Mouse (Mus musculus) embryonic fibroblast, embryonic 13.5 days (primary cell): ENCODE results near the gene Mthfd1l.

Source experiments
- CTCF ChIP-seq: IDR thresholded peaks from 2 replicates; pipeline ENCODE4 v1.5.1; 2011; ENCODE audit warnings: mild to moderate bottlenecking, control low read depth, low read length, moderate library complexity, borderline replicate concordance; ENCODE audit not compliant: insufficient read depth
- POLR2A ChIP-seq: IDR thresholded peaks from 2 replicates; pipeline ENCODE4 v1.6.1; 2011; ENCODE audit warnings: low read depth, mild to moderate bottlenecking, control low read depth, low read length, moderate library complexity

DNA sequence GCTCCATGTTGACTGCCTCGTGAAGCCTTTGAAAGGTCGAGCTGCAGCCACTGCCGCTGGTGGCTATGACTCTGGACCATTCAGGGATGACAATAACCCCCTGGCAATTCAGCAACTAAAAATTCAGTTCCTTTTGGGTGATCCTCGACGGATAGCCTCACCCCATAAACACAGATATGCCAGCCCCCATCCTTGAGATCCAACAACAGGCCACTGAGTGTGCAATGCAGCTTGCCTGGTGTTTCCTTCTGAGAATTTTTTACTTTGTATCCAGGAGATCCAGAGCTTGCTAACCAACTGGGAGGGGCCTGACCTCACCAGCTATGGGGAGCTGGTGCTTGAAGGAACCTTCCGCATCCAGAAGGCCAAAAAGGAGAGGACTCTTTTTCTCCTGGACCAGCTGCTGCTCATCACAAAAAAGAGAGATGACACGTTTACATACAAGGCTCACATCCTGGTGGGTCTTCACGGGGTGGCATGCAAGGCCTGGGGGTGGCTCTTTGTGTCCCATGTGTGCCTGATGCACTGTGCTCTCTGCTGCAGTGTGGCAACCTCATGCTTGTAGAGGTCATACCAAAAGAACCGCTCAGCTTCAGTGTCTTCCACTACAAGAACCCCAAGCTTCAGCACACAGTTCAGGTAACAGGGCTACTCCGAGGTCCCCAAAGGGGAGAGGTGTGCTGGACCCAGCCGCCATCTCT, 32.9 kb upstream of the Mthfd1l start:
- no peak for TF ChIP-seq POLR2A
- TF ChIP-seq CTCF = no peak
